Mouse (Mus musculus) kidney, postnatal 0 days (tissue): Measurements from ENCODE around the gene Tmem132d. TPM values are rescaled to one million over a fixed set of nuclear protein-coding genes. Genes with fewer than 3 reads are reported as not detected.

ENCODE experiments used
- ATAC-seq: fragments of 200-750 bp; cut with Nextera tagmentation; replicated peaks from 2 replicates; pipeline ENCODE4 v1.8.0; 2017; ENCODE audit warnings: low read depth, moderate number of reproducible peaks, moderate TSS enrichment, moderate library complexity; ENCODE audit not compliant: low FRiP score
- DNase-seq: peaks from one replicate; pipeline ENCODE4 v3.0.0-alpha.2; 2016; ENCODE audit warnings: low spot score
- H3K27ac ChIP-seq: fragments of 300-500 bp; sonication (generic); 2 replicates; pipeline ENCODE4 v1.5.1; 2014; ENCODE audit warnings: mild to moderate bottlenecking
- H3K27me3 ChIP-seq: fragments of 300-500 bp; sonication (generic); 2 replicates; pipeline ENCODE4 v1.6.1; 2014; ENCODE audit warnings: low read length, mixed read lengths; ENCODE audit not compliant: insufficient read depth
- H3K36me3 ChIP-seq: fragments of 300-500 bp; sonication (generic); 2 replicates; pipeline ENCODE4 v1.6.1; 2014; ENCODE audit warnings: low read length, mixed read lengths; ENCODE audit not compliant: insufficient read depth
- H3K4me1 ChIP-seq: fragments of 300-500 bp; sonication (generic); replicated peaks from 2 replicates; pipeline ENCODE4 v1.6.1; 2014; ENCODE audit warnings: antibody characterized with exemption, low read length, mixed read lengths; ENCODE audit not compliant: insufficient read depth
- H3K4me2 ChIP-seq: fragments of 300-500 bp; sonication (generic); 2 replicates; pipeline ENCODE4 v1.6.1; 2014; ENCODE audit warnings: mild to moderate bottlenecking, low read length, moderate library complexity, mixed read lengths
- H3K4me3 ChIP-seq: fragments of 300-500 bp; sonication (generic); replicated peaks from 2 replicates; pipeline ENCODE4 v1.5.1; 2014; ENCODE audit warnings: low read depth, low read length
- H3K9ac ChIP-seq: fragments of 300-500 bp; sonication (generic); 2 replicates; pipeline ENCODE4 v1.6.1; 2014; ENCODE audit warnings: low read depth, low read length
- H3K9me3 ChIP-seq: fragments of 300-500 bp; sonication (generic); replicated peaks from 2 replicates; pipeline ENCODE4 v1.6.1; 2016; ENCODE audit warnings: low read length, inconsistent platforms, mixed read lengths
- CTCF ChIP-seq: IDR thresholded peaks from 2 replicates; pipeline ENCODE4 v1.5.1; 2016; ENCODE audit warnings: antibody characterized with exemption, low read depth, mild to moderate bottlenecking, moderate library complexity
- WGBS: fragments of 180-500 bp; shearing (Covaris S2); extraction: QIAGEN DNeasy Blood & Tissue Kit; methylation state at CpG from one replicate; pipeline ENCODE4 v1.1.7; 2014; 5-methylcytosine and 5-hydroxymethylcytosine counted together
- polyA plus RNA-seq: library from polyadenylated mRNA; unstranded; fragments of >200 nt; fragmentation: Nextera tagmentation; extraction: Ambion mirVana; gene quantifications from 2 replicates; pipeline ENCODE4 v1.2.1, GENCODE M21; 2015

Gene Tmem132d
- polyA plus RNA-seq, 1 experiment from 2014 or later, result 0.14 TPM

GRCm38 (mm10) chr5:127800907-127801306 is 632.0 kb downstream of the Tmem132d start:
- Histone ChIP-seq H3K4me3 (no peak overlapping the region), H3K9ac (no peak overlapping the region), H3K9me3 (no peaks in the 10 kb centered on the region), H3K4me1 (no peaks in the 10 kb centered on the region), H3K27ac (no peak overlapping the region), H3K36me3 (no peaks in the 10 kb centered on the region), H3K27me3 (no peaks in the 10 kb centered on the region), H3K4me2 (no peak overlapping the region)
- WGBS, result 66% methylated on average over 4 of the region's 4 CpGs
- DNase-seq (peak; percentile 12), ATAC-seq (no peak)
- peak; percentile 41; the same call in 1 of the 2 replicates for TF ChIP-seq CTCF

- Histone ChIP-seq H3K9ac (no peak overlapping the region), H3K27ac (no peak overlapping the region), H3K9me3 (no peaks in the 10 kb centered on the region), H3K4me3 (no peak overlapping the region), H3K4me2 (no peak overlapping the region), H3K4me1 (no peaks in the 10 kb centered on the region), H3K36me3 (no peaks in the 10 kb centered on the region), H3K27me3 (no peaks in the 10 kb centered on the region)
- ATAC-seq (no peak), DNase-seq (no peak)
- WGBS, result 34% methylated on average over 5 of the region's 5 CpGs
- TF ChIP-seq CTCF, result no peak
These were observed 651.7 kb downstream of the Tmem132d start for GRCm38 (mm10) chr5:127781221-127781620.

GRCm38 (mm10) chr5:127775749-127776148 is 657.1 kb downstream of the Tmem132d start:
- H3K27me3 ChIP-seq, result no peaks in the 10 kb centered on the region
- no peaks in the 10 kb centered on the region for H3K4me1 ChIP-seq
- WGBS, result 67% methylated on average over 7 of the region's 7 CpGs
- no peak overlapping the region for H3K4me2 ChIP-seq
- no peaks in the 10 kb centered on the region for H3K9me3 ChIP-seq
- no peak for DNase-seq
- H3K36me3 ChIP-seq, result no peaks in the 10 kb centered on the region
- H3K4me3 ChIP-seq, result no peak overlapping the region
- no peak for TF ChIP-seq CTCF
- no peak overlapping the region for H3K9ac ChIP-seq
- no peak overlapping the region for H3K27ac ChIP-seq
- no peak for ATAC-seq

GRCm38 (mm10) chr5:127758576-127758975 is 674.3 kb downstream of the Tmem132d start:
- H3K4me3 ChIP-seq, result no peak overlapping the region
- H3K36me3 ChIP-seq, result no peaks in the 10 kb centered on the region
- no peak overlapping the region for H3K27ac ChIP-seq
- H3K27me3 ChIP-seq, result no peaks in the 10 kb centered on the region
- H3K9me3 ChIP-seq, result no peaks in the 10 kb centered on the region
- H3K4me1 ChIP-seq, result no peaks in the 10 kb centered on the region
- no peak overlapping the region for H3K4me2 ChIP-seq
- no peak for TF ChIP-seq CTCF
- no peak overlapping the region for H3K9ac ChIP-seq
- 83% methylated on average over 4 of the region's 4 CpGs for WGBS
- ATAC-seq (no peak), DNase-seq (no peak)

- Histone ChIP-seq H3K27me3 (no peaks in the 10 kb centered on the region), H3K9ac (no peak overlapping the region), H3K9me3 (no peaks in the 10 kb centered on the region), H3K27ac (no peak overlapping the region), H3K36me3 (no peaks in the 10 kb centered on the region), H3K4me2 (no peak overlapping the region), H3K4me1 (no peaks in the 10 kb centered on the region), H3K4me3 (no peak overlapping the region)
- DNase-seq, result no peak
- 82% methylated on average over 4 of the region's 4 CpGs for WGBS
- TF ChIP-seq CTCF, result peak; percentile 56
- ATAC-seq, result no peak
These were observed 676.0 kb downstream of the Tmem132d start for GRCm38 (mm10) chr5:127756671-127757423.

GRCm38 (mm10) chr5:127756011-127756410 is 676.9 kb downstream of the Tmem132d start:
- no peak overlapping the region for H3K4me2 ChIP-seq
- WGBS, result 80% methylated on average over 3 of the region's 3 CpGs
- ATAC-seq, result no peak
- no peaks in the 10 kb centered on the region for H3K9me3 ChIP-seq
- no peak for DNase-seq
- no peak overlapping the region for H3K27ac ChIP-seq
- TF ChIP-seq CTCF, result no peak
- H3K27me3 ChIP-seq, result no peaks in the 10 kb centered on the region
- H3K36me3 ChIP-seq, result no peaks in the 10 kb centered on the region
- H3K4me3 ChIP-seq, result no peak overlapping the region
- no peak overlapping the region for H3K9ac ChIP-seq
- H3K4me1 ChIP-seq, result no peaks in the 10 kb centered on the region
